Mouse (Mus musculus) olfactory bulb, adult 2 months (tissue): Measurements from ENCODE around the gene Meioc.

ENCODE experiments used
- CTCF ChIP-seq: fragments of 200-500 bp; IDR thresholded peaks from 2 replicates; pipeline ENCODE4 v1.5.1; 2012; ENCODE audit warnings: low read depth, mild to moderate bottlenecking, low read length, moderate library complexity; ENCODE audit not compliant: insufficient read depth
- POLR2A ChIP-seq: fragments of 200-500 bp; IDR thresholded peaks from 2 replicates; pipeline ENCODE4 v1.6.1; 2012; ENCODE audit warnings: mild to moderate bottlenecking, low read depth, low read length, moderate library complexity; ENCODE audit not compliant: insufficient read depth

- TF ChIP-seq POLR2A (no peak), CTCF (no peak)
Measured at GRCm38 (mm10) chr11:102656326-102656926, 7.1 kb upstream of the Meioc start.
